Mouse (Mus musculus) spleen, postnatal 14 days (tissue): ENCODE results near the gene Smyd3.
"Not testable (repeated sequence)": the region's sequence is repeated elsewhere in the genome, so short reads cannot be mapped to it uniquely, and the experiment has no call there.

ENCODE experiments used
- DNase-seq, 2 experiments: peaks; one replicate each; pipeline ENCODE4 v3.0.0; 2021 to 2022; ENCODE audit warnings: low spot score in 2 of 2

Smyd3 gene

DNA sequence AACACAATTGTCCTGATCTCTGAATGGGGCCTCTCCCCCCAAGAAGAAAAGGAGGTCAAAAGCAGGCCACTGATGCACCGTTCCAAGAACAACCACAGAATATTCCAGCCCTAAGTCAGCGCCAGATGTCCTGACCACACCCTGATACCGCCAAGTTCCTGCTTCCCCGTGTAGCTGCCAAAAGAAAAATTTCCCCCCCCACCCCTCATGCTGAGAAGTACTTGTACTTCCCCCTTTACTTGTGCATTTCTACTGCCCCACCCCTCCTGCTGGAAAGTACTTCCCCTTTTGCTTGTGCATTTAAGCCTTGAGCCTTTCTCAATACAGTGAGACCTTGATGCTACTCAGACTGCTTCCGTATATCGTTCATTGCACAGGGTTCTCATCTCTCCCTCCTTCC is 227.7 kb downstream of the Smyd3 start:
- DNase-seq: not testable (repeated sequence)

DNA sequence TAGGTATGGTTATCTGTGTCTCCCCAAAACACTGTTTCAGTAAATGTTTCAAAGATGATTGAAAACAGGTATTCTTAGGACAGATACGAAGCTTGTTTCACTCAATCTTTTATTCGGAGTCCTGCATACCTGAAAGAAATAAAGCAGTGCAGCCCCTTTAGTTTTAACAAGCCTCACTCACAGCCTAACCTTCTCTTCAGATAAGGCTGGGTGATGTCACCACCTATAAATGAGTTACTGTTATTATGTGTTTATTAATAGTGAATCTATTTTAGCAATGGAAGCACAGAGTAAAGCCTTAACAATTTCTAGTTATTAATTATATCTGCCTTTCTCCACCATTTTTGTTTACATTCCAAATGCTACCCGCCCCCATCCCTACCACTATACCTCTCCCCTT is 228.1 kb downstream of the Smyd3 start:
- no peak for DNase-seq

DNA sequence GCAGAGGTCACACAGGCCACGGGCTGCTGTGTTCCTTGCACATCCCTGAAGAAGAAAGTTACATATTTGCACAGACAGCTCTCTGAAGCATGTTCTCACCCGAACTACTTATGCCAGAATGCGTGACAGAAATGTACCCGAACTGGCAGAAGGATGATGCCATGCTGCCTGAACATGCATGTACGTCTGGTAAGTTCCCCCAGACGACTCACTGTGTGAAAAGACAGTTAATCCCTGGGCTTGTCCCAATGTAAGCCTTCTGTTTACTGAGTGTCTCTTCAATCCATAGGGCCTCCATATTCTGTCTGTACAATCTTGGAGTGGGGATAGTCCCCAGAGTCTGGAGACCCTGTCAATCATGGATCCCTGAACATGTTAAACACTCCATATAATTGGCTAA is 231.1 kb downstream of the Smyd3 start:
- no peak for DNase-seq

DNA sequence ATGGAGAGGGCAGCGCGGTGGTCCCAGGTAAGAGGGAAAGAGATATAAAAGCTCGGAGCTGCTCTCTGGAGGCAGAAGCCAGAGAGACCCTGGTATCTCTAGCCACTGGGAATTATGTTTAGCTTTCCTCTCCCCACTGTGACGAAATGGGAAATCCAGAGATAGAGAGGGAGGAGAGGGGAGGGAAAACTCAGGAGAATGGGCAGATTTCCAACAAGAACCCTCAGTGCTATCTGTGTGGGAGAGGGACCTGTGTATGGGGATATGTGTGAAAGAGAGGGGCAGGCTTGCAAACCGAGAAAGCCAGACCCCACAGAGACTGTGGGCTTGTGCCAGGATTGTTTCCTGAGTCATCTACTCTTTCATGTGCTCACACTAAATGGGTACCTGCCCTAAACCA is 235.0 kb downstream of the Smyd3 start:
- DNase-seq: no peak

DNA sequence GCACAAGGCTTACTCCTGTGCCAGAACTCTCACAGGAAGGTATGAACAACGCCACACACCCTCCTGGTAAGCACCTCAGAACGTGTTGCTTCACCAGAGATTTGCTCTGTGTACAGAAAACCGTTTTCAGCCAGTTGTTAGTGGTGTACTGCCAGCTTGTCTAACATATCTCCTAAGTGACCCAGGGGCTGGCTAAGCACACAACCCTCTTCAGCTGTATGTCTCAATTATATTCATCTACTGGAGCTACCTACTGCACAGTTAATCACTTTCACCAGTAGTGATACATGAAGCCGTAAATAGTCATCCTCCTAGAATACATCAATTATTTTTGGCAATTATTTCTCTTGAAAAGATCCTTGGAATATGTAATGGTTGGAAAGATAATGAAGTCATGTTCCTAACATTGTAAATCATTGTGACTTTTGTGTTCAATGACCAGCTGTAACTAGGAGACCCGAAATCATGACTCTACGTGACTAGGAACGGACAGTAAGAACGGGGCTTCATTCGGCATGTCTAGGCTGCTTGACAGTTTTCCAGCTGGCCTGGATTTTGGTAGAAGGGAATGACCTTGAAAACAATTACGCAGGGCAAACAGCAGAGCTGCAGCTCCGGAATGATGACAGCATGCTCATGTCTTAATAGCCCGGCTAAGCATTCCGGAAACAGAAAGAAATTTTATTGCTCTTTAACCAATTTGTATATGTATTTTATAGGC is 236.3 kb downstream of the Smyd3 start:
- DNase-seq: no peak

DNA sequence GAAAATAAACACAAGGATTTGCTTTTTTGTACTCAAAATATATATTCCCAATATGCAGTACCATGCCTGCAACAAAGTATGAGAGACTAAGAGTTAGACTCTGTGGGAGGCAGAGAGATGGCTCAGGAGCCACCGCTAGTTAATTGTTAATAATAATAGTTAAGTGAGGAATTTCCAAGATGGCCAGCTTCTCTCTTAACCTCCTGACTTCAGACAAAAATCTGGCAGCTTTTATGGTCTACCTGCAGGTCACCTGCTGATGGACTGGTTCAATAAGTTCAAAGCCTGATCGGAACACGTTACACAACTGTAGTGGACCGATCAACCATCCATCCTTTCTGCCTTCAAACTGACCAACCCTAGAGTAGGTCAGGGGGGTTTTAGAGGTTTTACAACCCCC is 238.7 kb downstream of the Smyd3 start:
- DNase-seq: no peak

DNA sequence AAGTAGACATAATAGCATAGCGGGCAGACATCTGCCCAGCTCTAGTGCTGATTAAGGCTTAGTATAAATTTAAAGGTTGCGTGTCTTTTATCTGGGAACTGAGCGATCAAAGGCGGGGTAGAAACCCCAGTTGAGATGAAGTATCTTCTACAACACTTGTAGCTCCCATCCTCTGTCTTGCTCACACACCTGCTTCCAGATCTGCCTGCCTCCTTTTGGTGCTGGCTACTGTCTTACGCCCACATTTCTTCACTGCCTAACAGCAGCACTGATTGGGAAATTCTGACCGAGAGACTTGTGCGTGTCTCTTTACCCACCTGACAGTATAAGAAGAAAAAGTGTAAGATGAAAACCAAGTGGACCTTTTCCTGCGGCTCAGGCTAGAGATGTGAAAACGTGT is 240.5 kb downstream of the Smyd3 start:
- DNase-seq: no peak

DNA sequence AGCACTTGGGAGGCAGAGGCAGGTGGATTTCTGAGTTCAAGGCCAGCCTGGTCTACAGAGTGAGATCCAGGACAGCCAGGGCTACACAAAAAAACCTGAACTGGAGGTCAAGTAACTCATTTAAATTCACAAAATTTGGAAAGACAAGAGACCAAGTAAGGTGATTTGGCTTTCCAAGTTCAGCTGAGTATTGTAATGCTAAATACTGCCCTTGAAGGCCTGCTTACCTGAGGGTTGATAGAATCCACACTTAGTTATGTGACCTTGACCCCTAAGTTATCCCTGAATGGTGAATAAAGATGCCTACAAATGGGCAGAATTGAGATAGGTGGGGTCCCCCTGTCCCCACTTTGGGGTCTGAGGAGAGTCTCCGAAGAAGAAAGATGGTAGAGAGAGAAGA is 241.0 kb downstream of the Smyd3 start:
- no peak for DNase-seq

DNA sequence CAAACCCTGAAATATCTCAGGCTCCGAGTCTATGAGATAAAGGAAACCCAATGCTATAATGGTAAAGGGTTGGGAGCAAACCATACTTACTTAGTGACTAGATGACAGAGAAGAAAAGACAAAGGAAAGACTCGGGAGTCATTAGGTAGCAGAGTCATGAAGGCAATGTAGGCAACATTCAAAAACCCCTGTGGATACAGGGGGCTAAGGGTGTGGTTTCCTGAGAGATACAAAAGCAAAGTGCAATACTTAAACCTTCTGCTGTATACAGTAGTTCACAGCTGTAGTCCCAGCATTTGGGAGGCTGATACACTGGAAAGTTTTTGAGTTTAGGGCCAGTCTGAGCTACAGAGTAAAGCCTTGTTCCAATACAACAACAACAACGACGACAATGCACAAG is 244.9 kb downstream of the Smyd3 start:
- no peak for DNase-seq

DNA sequence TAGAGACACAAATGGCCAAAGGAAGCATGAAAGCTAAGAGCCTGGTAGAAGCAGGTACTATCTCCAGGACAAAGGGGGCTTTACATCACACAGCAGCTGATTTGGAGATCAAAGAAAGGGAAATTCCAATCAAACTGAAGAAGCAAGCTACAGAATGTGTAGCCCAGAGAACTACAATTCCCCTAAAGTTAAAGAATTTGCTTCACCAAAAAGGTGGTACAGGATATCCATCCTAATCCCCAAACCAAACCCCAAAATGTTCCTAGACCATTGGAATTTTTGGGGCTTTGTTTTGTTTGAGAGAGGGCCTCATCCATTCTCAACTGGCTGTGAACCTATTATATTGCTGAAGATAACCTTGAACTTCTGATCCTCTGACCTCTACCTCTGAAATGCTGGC is 245.5 kb downstream of the Smyd3 start:
- no peak for DNase-seq

DNA sequence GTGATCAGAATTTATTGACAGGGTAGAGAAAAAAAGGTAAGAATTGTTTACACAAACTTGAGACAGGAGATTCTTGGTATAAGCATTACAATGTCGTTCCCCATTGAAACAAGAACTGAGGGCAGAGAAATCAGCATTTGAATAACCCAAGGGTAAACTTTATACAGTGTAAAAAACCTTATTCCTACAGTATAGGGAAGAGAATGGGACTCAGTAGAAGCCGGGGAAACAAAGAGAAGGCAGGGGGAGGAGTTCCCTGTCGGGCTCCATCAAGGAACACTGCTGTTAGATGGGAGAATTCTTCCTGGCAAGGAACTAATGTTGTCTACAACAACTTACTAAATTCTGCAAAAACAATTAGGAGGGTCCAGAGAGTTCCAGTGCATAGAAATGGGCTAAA is 250.9 kb downstream of the Smyd3 start:
- no peak for DNase-seq

DNA sequence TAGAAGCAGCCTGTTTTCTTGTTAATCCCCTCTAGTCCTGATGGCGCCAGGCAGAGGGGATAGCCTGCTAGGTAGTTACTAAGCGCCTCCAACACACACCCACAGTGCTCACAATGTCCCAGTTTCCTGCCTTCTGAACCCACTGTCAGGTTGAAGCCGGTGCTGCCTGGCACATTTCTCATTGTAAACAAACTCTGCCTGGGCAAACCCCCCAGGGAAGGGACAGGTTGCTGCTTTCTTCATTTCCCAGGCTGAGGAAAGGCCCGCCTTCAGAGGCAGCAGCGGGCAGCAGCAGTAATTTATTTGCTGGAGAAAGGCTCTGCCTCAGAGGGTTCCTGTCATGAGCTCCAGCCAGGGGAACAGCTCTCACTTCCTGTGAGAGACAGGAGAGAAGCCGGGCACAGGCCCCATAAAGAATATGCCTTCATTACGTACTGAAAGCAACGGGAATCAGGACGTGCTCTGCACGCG is 256.3 kb downstream of the Smyd3 start:
- no peak for DNase-seq

DNA sequence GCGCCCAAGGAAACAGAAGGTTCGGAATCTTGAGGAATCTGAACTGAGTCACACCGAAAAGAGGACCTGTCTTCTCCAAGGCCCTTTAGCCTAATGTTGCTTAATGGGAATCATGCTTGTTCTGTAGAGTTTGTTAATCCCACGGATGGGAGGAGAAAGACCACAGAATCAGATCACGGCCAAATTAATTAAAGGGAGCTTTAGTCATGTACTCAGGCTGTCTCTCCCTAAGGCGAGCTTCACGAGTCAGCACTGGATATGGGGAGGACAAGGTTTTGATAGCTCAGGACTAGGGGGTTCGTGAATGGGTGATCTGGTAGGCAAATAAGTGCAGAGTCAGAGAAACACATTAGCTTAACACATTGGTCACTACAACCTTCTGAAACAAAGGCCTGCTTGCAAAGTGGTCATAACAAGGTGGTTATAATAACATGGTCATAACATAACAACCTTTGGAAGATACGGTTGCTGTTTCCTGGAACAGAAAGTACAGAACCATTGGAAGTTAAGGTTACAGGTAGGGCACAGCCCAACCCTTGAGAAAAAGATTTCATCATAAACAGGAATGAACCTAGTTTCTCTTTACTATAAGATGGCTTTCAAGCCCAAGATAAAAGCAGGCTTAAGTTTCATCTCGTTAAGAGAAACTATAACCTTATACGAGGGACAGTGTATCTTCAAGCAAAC is 261.9 kb downstream of the Smyd3 start:
- DNase-seq: no peak

DNA sequence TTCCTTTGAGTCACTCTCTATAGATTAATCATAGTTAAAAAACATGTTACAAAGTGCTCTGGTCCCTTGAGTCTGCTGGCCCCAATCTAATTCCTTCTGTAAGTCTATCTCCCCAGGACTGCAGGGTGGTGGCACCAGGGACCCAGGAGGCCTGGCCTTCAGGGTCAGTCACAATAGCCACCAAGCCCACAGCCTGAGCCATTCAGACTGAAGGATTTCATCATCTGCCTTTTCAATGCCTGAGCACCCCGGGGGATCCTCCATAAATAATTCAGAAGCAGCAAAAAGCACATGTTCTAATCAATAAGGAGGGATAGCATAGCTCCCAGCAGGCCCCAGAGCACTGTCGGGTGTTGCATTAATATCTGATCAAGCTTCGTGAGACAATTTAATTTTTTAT is 263.3 kb downstream of the Smyd3 start:
- no peak for DNase-seq

DNA sequence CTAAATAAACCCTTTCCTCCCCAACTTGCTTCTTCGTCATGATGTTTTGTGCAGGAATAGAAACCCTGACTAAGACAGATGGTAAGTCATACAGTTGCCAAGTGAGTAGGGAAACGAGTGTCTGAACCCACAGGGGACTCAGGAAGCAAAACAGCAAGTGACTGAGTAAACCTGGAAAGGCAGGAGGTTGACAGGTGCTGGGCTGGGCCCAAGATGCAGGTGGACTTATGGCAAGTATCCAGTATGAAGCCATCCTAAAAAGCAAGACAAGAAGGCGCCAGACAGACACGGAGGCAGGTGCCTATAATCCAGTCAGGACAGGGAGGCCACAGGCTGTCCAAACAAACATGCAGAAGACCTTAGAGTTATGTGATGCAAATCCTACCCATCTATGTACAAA is 265.2 kb downstream of the Smyd3 start:
- DNase-seq: no peak

DNA sequence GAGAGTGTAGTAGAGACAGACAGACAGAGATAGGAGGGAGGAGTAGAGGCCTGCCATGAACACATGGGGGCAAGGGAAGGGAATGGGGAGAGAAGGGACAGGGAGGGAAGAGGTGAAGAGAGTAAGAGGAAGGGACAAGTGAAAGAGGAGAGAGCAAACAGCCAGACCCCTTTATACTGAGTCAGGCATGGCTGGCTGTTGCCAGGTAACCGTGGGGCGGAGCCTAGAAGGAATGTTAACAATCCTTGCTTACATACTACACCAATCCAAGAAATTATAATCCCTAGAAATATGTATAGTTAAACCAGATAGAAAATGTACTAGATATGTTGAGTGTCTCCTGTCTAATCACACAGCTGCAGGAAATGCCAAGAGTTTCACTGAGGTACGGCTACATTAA is 267.5 kb downstream of the Smyd3 start:
- no peak for DNase-seq

DNA sequence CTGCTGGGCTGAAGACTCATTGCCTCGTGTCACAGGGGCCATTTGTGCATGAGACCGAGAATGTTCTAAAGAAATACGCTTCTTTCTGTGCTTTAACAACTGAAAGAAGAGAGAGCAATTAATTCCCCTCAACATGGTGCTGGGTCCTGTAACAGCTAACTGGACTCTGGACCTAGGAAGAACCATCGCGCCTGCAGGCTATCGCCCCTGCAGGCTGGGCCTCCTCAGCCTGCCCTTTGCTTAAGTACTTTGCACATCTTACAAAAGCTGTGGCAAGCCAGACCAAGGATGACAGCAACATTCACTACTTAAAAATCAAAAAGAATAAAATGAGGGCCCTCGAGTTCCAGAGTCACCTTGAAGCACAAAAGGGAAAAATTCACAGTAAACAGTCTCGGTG is 274.3 kb downstream of the Smyd3 start:
- no peak for DNase-seq

DNA sequence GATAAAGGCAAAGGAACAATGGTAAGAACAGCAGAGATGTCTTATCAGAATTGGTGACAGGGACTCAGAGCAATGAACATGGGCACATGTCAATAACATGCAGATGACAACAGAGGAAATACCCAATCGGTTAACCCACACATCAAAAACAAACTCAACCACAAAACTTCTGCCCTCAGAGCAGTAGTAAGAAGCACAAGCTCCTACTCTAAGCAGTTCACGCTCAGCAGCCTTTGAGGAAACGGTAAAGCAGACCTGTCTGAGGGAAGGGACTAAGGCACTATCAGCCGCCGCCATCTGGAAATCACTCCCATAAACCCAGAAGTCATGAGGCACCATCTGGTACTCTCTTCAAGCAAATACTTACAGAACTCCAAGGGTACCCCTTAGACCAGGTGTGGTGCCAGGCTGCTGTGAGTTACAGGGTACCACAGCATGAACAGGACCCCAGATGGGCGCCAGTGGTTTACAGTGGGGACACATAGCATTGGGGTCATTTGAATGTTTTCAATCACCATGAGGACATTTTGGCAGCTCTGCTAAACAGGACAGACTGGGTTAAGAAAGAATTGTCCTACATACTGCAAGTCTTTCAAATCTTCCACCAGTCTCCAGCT is 277.1 kb downstream of the Smyd3 start:
- no peak for DNase-seq

DNA sequence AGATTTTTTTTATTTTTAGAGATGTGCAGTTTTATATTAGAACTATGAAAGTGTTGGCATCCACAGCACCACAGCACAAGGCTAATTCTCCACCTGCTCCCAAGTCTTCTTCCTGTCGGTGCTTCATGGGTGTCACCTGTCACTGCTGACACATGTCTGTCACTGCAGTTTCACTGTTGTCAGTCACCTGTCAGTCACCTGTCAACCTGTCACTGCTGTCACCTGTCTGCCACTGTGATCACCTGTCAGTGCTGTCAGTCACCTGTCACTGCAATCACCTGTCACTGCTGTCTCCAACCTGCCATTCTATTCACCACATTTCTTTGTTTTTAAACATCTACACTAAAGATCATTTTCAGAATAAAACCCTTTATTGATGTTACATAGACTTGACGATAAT is 279.2 kb downstream of the Smyd3 start:
- DNase-seq: no peak

DNA sequence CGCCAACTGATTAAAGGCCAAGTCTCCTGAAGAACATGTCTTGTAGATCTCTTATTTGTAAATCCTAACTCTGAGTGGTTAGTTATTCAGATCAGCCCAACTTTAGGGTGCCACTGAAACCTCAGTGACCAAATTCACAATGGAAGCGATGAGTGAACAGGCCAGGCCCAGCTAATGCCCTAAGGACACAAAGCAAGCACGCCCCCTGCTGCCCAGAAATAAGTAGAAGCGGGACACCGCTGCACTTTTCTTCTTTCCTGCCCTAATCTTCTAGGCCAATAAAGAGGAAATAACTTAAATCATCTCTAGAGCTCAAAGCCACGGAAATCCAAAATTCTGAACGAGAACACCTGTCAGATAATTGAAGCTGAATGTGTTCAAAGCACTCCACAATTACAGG is 279.9 kb downstream of the Smyd3 start:
- DNase-seq: no peak

DNA sequence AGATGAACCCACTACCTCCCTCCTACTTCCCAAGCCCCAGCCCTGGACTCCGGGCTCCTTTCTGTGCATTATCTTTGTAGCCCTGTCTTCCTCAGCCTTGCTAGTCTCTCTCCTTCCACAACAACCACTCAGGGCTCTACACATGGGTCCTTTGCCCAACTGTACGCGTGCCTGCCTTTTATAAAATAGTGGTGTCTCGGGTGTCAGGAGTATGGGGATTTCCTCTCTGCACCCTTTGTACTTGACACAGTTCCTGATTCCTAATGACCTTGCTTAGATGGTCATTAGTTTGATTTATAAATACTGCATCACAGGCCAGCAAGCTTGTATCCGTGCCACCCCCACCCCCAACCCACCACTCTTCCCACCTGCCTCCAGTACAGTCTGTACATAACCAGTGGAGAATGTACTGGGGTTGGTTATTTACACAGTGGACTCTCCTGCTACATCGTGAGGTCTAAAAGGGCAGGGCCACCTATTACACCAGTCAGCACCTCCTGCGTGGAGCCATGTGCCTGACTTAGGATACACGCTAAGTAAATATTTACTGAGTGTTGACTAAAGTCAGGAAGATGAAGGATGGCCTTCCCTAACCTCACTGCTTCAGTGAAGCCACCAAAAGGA is 281.5 kb downstream of the Smyd3 start:
- no peak for DNase-seq

DNA sequence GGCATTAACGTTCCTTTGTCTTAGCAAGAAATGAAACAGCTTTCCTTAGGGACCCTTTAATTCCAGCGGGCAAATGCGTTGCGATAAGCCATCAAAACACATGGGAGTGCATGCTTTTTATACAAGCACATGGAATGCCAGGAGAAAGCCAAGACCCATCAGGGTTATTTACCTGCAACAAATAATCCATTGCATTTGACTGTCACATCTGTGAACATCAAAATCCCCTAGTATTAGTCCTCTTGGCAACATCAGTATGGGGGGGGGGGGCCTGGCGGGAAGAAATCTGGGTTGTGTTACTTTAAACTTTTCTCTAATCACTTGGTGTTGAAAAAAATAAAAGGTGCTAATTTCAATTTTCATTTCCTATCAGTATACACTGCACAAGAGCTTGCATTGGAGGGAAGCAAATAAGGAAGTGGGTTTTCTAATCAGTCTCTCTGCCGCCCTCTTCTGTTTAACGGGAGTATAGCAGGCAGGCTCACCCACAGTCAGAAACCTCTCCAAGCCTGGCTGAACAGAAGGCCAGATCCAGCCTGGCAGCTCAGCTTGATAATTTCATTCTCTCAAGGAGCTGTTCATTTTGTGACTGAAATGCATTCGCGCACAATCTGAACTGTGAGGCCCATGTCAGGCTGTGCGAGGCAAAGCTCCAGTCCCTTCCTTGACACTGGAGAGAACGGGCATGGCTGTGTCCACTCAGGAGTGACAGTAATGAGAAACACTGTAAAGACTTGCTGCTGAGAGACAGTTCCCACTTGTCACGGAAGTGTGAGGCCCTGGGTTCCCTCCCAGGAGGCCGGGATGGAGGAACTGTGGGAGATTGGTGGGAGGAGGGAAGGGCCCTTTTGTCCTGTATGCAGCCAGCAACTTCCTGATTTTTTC is 285.8 kb downstream of the Smyd3 start:
- peak in 1 of 2 experiments; percentile 50 for DNase-seq
